Mouse (Mus musculus) stomach, postnatal 0 days (tissue): ENCODE results near the gene Alox5ap. TPM values are rescaled to one million over a fixed set of nuclear protein-coding genes. Genes with fewer than 3 reads are reported as not detected.

Experiments used
- ATAC-seq: fragments of 200-750 bp; cut with Nextera tagmentation; 2 replicates; pipeline ENCODE4 v1.8.0; 2017; ENCODE audit not compliant: low FRiP score, low TSS enrichment
- DNase-seq: peaks from one replicate; pipeline ENCODE4 v3.0.0-alpha.2; 2016; ENCODE audit warnings: low spot score
- H3K27ac ChIP-seq: fragments of 300-500 bp; sonication (generic); replicated peaks from 2 replicates; pipeline ENCODE4 v1.5.1; 2014; ENCODE audit warnings: mild to moderate bottlenecking, control low read depth
- H3K27me3 ChIP-seq: fragments of 300-500 bp; sonication (generic); 2 replicates; pipeline ENCODE4 v1.6.1; 2014; ENCODE audit warnings: low read length; ENCODE audit not compliant: control insufficient read depth, insufficient read depth
- H3K36me3 ChIP-seq: fragments of 300-500 bp; sonication (generic); 2 replicates; pipeline ENCODE4 v1.6.1; 2014; ENCODE audit warnings: low read length, mixed read lengths; ENCODE audit not compliant: control insufficient read depth, insufficient read depth
- H3K4me1 ChIP-seq: fragments of 300-500 bp; sonication (generic); replicated peaks from 2 replicates; pipeline ENCODE4 v1.6.1; 2014; ENCODE audit warnings: antibody characterized with exemption; ENCODE audit not compliant: control insufficient read depth, insufficient read depth
- H3K4me2 ChIP-seq: fragments of 300-500 bp; sonication (generic); replicated peaks from 2 replicates; pipeline ENCODE4 v1.6.1; 2014; ENCODE audit warnings: low read depth, mild to moderate bottlenecking, control low read depth, moderate library complexity
- H3K4me3 ChIP-seq: fragments of 300-500 bp; sonication (generic); 2 replicates; pipeline ENCODE4 v1.5.1; 2014; ENCODE audit warnings: low read depth, low read length, control low read depth
- H3K9ac ChIP-seq: fragments of 300-500 bp; sonication (generic); 2 replicates; pipeline ENCODE4 v1.6.1; 2014; ENCODE audit warnings: mild to moderate bottlenecking, low read length, control low read depth, mixed read lengths
- H3K9me3 ChIP-seq: fragments of 300-500 bp; sonication (generic); 2 replicates; pipeline ENCODE4 v1.6.1; 2016; ENCODE audit warnings: low read length; ENCODE audit not compliant: control insufficient read depth
- CTCF ChIP-seq: IDR thresholded peaks from 2 replicates; pipeline ENCODE4 v1.5.1; 2016; ENCODE audit warnings: antibody characterized with exemption, low read depth, mild to moderate bottlenecking, moderate library complexity
- EP300 ChIP-seq: optimal IDR thresholded peaks from 2 replicates; pipeline ENCODE3; 2016; ENCODE audit warnings: antibody characterized with exemption
- WGBS: fragments of 180-500 bp; shearing (Covaris S2); extraction: QIAGEN DNeasy Blood & Tissue Kit; methylation state at CpG from one replicate; pipeline ENCODE4 v1.1.7; 2014; 5-methylcytosine and 5-hydroxymethylcytosine counted together
- polyA plus RNA-seq: library from polyadenylated mRNA; unstranded; fragments of >200 nt; fragmentation: Nextera tagmentation; extraction: Ambion mirVana; gene quantifications from 2 replicates; pipeline ENCODE4 v1.2.1, GENCODE M21; 2015

Alox5ap gene
- polyA plus RNA-seq, 1 experiment from 2014 or later: 9.3 TPM

- Histone ChIP-seq H3K4me2 (peak overlapping the region; percentile 48), H3K4me3 (peak overlapping the region; percentile 29), H3K9ac (peak overlapping the region; percentile 0; the same call in 1 of the 2 replicates), H3K27me3 (no peaks in the 10 kb centered on the region), H3K27ac (no peak overlapping the region), H3K9me3 (no peaks in the 10 kb centered on the region), H3K36me3 (no peaks in the 10 kb centered on the region), H3K4me1 (no peaks in the 10 kb centered on the region)
- ATAC-seq (0 out of 2 replicates have a peak, but pooled peaks have one; percentile 40), DNase-seq (no peak)
- WGBS: 26% methylated on average over 41 of the region's 41 CpGs
- TF ChIP-seq EP300 (no peak), CTCF (peak; percentile 50)
Measured at GRCm38 (mm10) chr5:149287148-149288038, 22.8 kb downstream of the Alox5ap start.

GRCm38 (mm10) chr5:149291266-149291665 lies 26.7 kb downstream of the Alox5ap start:
- ATAC-seq (no peak), DNase-seq (no peak)
- H3K27ac ChIP-seq: no peak overlapping the region
- H3K27me3 ChIP-seq: no peaks in the 10 kb centered on the region
- no peak overlapping the region for H3K4me3 ChIP-seq
- no peaks in the 10 kb centered on the region for H3K4me1 ChIP-seq
- TF ChIP-seq CTCF (no peak), EP300 (no peak)
- no peaks in the 10 kb centered on the region for H3K9me3 ChIP-seq
- H3K36me3 ChIP-seq: no peaks in the 10 kb centered on the region
- WGBS: 89% methylated on average over 5 of the region's 5 CpGs
- H3K4me2 ChIP-seq: no peak overlapping the region
- H3K9ac ChIP-seq: no peak overlapping the region

GRCm38 (mm10) chr5:149293071-149293470 lies 28.5 kb downstream of the Alox5ap start:
- H3K9me3 ChIP-seq: no peaks in the 10 kb centered on the region
- no peak overlapping the region for H3K4me3 ChIP-seq
- H3K9ac ChIP-seq: no peak overlapping the region
- 70% methylated on average over 4 of the region's 4 CpGs for WGBS
- H3K36me3 ChIP-seq: no peaks in the 10 kb centered on the region
- TF ChIP-seq EP300: no peak
- no peak for TF ChIP-seq CTCF
- no peaks in the 10 kb centered on the region for H3K27me3 ChIP-seq
- no peaks in the 10 kb centered on the region for H3K4me1 ChIP-seq
- DNase-seq (no peak), ATAC-seq (no peak)
- no peak overlapping the region for H3K4me2 ChIP-seq
- H3K27ac ChIP-seq: no peak overlapping the region

- no peak overlapping the region for H3K4me3 ChIP-seq
- no peaks in the 10 kb centered on the region for H3K27me3 ChIP-seq
- no peaks in the 10 kb centered on the region for H3K9me3 ChIP-seq
- DNase-seq (no peak), ATAC-seq (no peak)
- no peaks in the 10 kb centered on the region for H3K4me1 ChIP-seq
- no peak overlapping the region for H3K9ac ChIP-seq
- WGBS: 96% methylated on average over 6 of the region's 6 CpGs
- no peaks in the 10 kb centered on the region for H3K36me3 ChIP-seq
- H3K4me2 ChIP-seq: no peak overlapping the region
- TF ChIP-seq CTCF: no peak
- H3K27ac ChIP-seq: no peak overlapping the region
Measured at GRCm38 (mm10) chr5:149296808-149297207, 32.2 kb downstream of the Alox5ap start.

GRCm38 (mm10) chr5:149297464-149297863 lies 32.9 kb downstream of the Alox5ap start:
- H3K36me3 ChIP-seq: no peaks in the 10 kb centered on the region
- no peak for DNase-seq
- no peak overlapping the region for H3K9ac ChIP-seq
- H3K27ac ChIP-seq: no peak overlapping the region
- no peaks in the 10 kb centered on the region for H3K27me3 ChIP-seq
- no peaks in the 10 kb centered on the region for H3K4me1 ChIP-seq
- H3K4me3 ChIP-seq: no peak overlapping the region
- TF ChIP-seq CTCF: peak; percentile 45
- no peak for TF ChIP-seq EP300
- WGBS: 73% methylated on average over 2 of the region's 2 CpGs
- no peaks in the 10 kb centered on the region for H3K9me3 ChIP-seq
- no peak overlapping the region for H3K4me2 ChIP-seq
- no peak for ATAC-seq

GRCm38 (mm10) chr5:149298234-149298633 lies 33.7 kb downstream of the Alox5ap start:
- no peaks in the 10 kb centered on the region for H3K27me3 ChIP-seq
- no peak overlapping the region for H3K9ac ChIP-seq
- TF ChIP-seq CTCF (no peak), EP300 (no peak)
- H3K4me3 ChIP-seq: no peak overlapping the region
- 60% methylated on average over 4 of the region's 4 CpGs for WGBS
- H3K4me2 ChIP-seq: no peak overlapping the region
- no peaks in the 10 kb centered on the region for H3K9me3 ChIP-seq
- H3K4me1 ChIP-seq: no peaks in the 10 kb centered on the region
- H3K27ac ChIP-seq: no peak overlapping the region
- no peaks in the 10 kb centered on the region for H3K36me3 ChIP-seq
- no peak for DNase-seq
- ATAC-seq: no peak
